Mouse (Mus musculus) bone marrow, adult 2 months (tissue): ENCODE results near the gene Ankrd34c.

Source experiments
- CTCF ChIP-seq: fragments of 200-500 bp; IDR thresholded peaks from 2 replicates; pipeline ENCODE4 v1.5.1; 2011; ENCODE audit warnings: low read length, control low read depth; ENCODE audit not compliant: control insufficient read depth, insufficient read depth
- POLR2A ChIP-seq: fragments of 200-500 bp; IDR thresholded peaks from 2 replicates; pipeline ENCODE4 v1.6.1; 2011; ENCODE audit warnings: low read depth, mild to moderate bottlenecking, control low read depth, low read length, borderline replicate concordance; ENCODE audit not compliant: control insufficient read depth

- TF ChIP-seq CTCF, result no peak
- no peak for TF ChIP-seq POLR2A
Observed at GRCm38 (mm10) chr9:89737888-89738287, 387 bp downstream of the Ankrd34c start.
